Comparison of ENCODE assay signal across 8 mouse cellular contexts in the genomic region with DNA sequence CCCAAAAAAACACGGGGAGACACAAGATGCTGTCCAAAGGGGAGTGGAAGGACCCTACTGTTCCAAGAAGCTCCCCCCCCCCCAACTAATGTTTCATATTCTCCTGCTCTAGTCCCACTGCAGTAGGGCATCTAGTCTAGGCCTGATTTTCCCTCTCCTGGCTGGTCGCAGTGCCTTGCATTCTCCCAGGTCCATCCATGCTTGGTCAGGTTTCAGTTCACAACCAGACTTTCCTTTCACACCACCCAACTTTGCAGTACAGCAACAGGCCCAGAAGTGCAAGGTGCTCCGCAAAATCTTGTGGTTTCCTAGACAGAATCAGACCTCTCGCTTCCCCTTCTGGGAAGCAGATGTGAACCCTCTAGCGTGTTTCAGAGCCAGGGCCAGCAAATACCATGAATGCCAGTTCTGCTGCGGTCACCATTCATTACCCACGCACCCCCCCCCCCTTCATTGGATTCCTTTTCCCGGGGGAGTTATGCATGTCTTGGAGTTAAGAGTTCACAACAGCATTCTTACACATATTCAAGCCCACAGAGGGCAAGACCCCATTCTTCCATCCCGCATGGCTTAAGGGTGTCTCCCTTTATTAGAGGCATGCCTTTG. TPM values are rescaled to one million over a fixed set of nuclear protein-coding genes. Genes with fewer than 3 reads are reported as not detected.
DNase-seq lines count a peak whose midpoint lies in the region; ATAC-seq and TF ChIP-seq lines count a peak whose summit lies in the region.

No protein-coding gene starts in this region.

- no peaks in the 10 kb centered on the region for H3K9me3 ChIP-seq in hindbrain, postnatal 0 days (ENCODE audit: low read length)
- no peaks in the 10 kb centered on the region for H3K9me3 ChIP-seq in midbrain, embryonic 14.5 days (ENCODE audit: control insufficient read depth, low read length)

- H3K27me3 ChIP-seq in hindbrain, postnatal 0 days (ENCODE audit: insufficient read depth, low read length): no peaks in the 10 kb centered on the region
- H3K27me3 ChIP-seq in midbrain, embryonic 14.5 days (ENCODE audit: control insufficient read depth, insufficient read depth, low read length): no peaks in the 10 kb centered on the region

- 37% methylated on average over 9 of the region's 9 CpGs for WGBS in hindbrain, postnatal 0 days
- 52% methylated on average over 9 of the region's 9 CpGs for WGBS in midbrain, embryonic 14.5 days

- ATAC-seq in hindbrain, postnatal 0 days: no peak
- ATAC-seq in midbrain, embryonic 14.5 days (ENCODE audit: low FRiP score, low TSS enrichment): no peak

- 0 out of 2 replicates have a peak, but pooled peaks cover 5% of the 10 kb centered on the region for H3K4me1 ChIP-seq in hindbrain, postnatal 0 days (ENCODE audit: insufficient read depth, low read length)
- no peaks in the 10 kb centered on the region for H3K4me1 ChIP-seq in midbrain, embryonic 14.5 days (ENCODE audit: control insufficient read depth, insufficient read depth, low read length)

- H3K4me3 ChIP-seq in hindbrain, postnatal 0 days (ENCODE audit: low read length): peak overlapping the region; percentile 44
- H3K4me3 ChIP-seq in midbrain, embryonic 14.5 days (replicated peaks; ENCODE audit: low read depth, low read length): peak overlapping the region; percentile 46

- H3K9ac ChIP-seq in hindbrain, postnatal 0 days (replicated peaks; ENCODE audit: low read length): no peak overlapping the region
- no peak overlapping the region; the same call in 1 of the 2 replicates for H3K9ac ChIP-seq in midbrain, embryonic 14.5 days (replicated peaks; ENCODE audit: low read length)

- H3K27ac ChIP-seq in hindbrain, postnatal 0 days: peak overlapping the region; percentile 94; the same call in 1 of the 2 replicates
- H3K27ac ChIP-seq in midbrain, embryonic 14.5 days (replicated peaks; ENCODE audit: low read depth, low read length): 0 out of 2 replicates have a peak overlapping the region, but pooled peaks have one; percentile 93

- intact Hi-C loops in heart, postnatal 25 days (cut with DNase I): loop anchor here (2.0 to 5.0 kb wide), 2 partner anchors 16 to 60 kb away; partner anchors contain the start of genes Blvrb and Sptbn4

- peak; percentile 92 for DNase-seq in heart, adult 11 months
- no peak for DNase-seq in heart, postnatal 25 days (ENCODE audit: low spot score)
- peak; percentile 25 for DNase-seq in embryo, embryonic 10 days (ENCODE audit: low spot score)
- no peak for DNase-seq in hindbrain, postnatal 0 days (ENCODE audit: low spot score)
- peak; percentile 18 for DNase-seq in midbrain, embryonic 14.5 days
- DNase-seq in ovary, postnatal 10 days (ENCODE audit: low spot score): no peak
- DNase-seq in gastrocnemius, postnatal 10 days: no peak
- no peak for DNase-seq in spleen, postnatal 4 days (ENCODE audit: low spot score in 2 of 2)

- peak overlapping the region; percentile 53 for H3K4me2 ChIP-seq in hindbrain, postnatal 0 days (ENCODE audit: low read depth, low read length)
- H3K4me2 ChIP-seq in midbrain, embryonic 14.5 days (ENCODE audit: low read length): peak overlapping the region; percentile 65

- TF ChIP-seq CTCF in hindbrain, postnatal 0 days (IDR thresholded peaks at IDR 0.05; ENCODE audit: low read depth): no peak

- H3K36me3 ChIP-seq in hindbrain, postnatal 0 days (ENCODE audit: insufficient read depth, low read length): no peaks in the 10 kb centered on the region
- no peaks in the 10 kb centered on the region for H3K36me3 ChIP-seq in midbrain, embryonic 14.5 days (ENCODE audit: control insufficient read depth, insufficient read depth, low read length)

RNA-seq across cellular contexts. Expression of gene Prx, which starts 7.7 kb away (rescaled TPM):
- total RNA-seq in heart, postnatal 25 days (2021): 1 to 10 TPM; 1.2 to 1.6 TPM
- total RNA-seq in hindbrain, postnatal 0 days (2014; rRNA removed): 1.8 and 2.1 TPM in 2 replicates
- polyA plus RNA-seq in hindbrain, postnatal 0 days (2015; fragmentation: Nextera tagmentation; extraction: Ambion mirVana): 2.1 and 2.5 TPM in 2 replicates
- 0.77 and 0.97 TPM in 2 replicates for polyA plus RNA-seq in midbrain, embryonic 14.5 days (2014; fragmentation: Nextera tagmentation; extraction: Ambion mirVana)
- total RNA-seq in gastrocnemius, postnatal 10 days (2021): 10 to 100 TPM; 34.6 to 48.7 TPM

RNA-seq across cellular contexts. Expression of gene Hipk4, which starts 16.2 kb away (rescaled TPM):
- under 1 TPM; 0.13 to 0.17 TPM for total RNA-seq in heart, postnatal 25 days (2021)
- 0.73 and 1.8 TPM in 2 replicates for total RNA-seq in hindbrain, postnatal 0 days (2014; rRNA removed)
- polyA plus RNA-seq in hindbrain, postnatal 0 days (2015; fragmentation: Nextera tagmentation; extraction: Ambion mirVana): 1.6 and 1.9 TPM in 2 replicates
- 0.43 and 0.78 TPM in 2 replicates for polyA plus RNA-seq in midbrain, embryonic 14.5 days (2014; fragmentation: Nextera tagmentation; extraction: Ambion mirVana)
- under 1 TPM; 0.42 to 0.84 TPM for total RNA-seq in gastrocnemius, postnatal 10 days (2021)

RNA-seq across cellular contexts. Expression of gene Sertad1, which starts 20.2 kb away (rescaled TPM):
- total RNA-seq in heart, postnatal 25 days (2021): 10 to 100 TPM in 1 of 2 experiments, 1 to 10 TPM in 1; 7.9 to 13.0 TPM
- 7.2 and 9.4 TPM in 2 replicates for total RNA-seq in hindbrain, postnatal 0 days (2014; rRNA removed)
- polyA plus RNA-seq in hindbrain, postnatal 0 days (2015; fragmentation: Nextera tagmentation; extraction: Ambion mirVana): 7.7 and 8.8 TPM in 2 replicates
- 6.0 and 7.5 TPM in 2 replicates for polyA plus RNA-seq in midbrain, embryonic 14.5 days (2014; fragmentation: Nextera tagmentation; extraction: Ambion mirVana)
- 10 to 100 TPM; 10.6 to 14.4 TPM for total RNA-seq in gastrocnemius, postnatal 10 days (2021)

RNA-seq across cellular contexts. Expression of gene Sertad3, which starts 33.3 kb away (rescaled TPM):
- total RNA-seq in heart, postnatal 25 days (2021): 1 to 10 TPM; 6.4 to 8.0 TPM
- 5.0 and 6.3 TPM in 2 replicates for total RNA-seq in hindbrain, postnatal 0 days (2014; rRNA removed)
- 7.9 and 8.4 TPM in 2 replicates for polyA plus RNA-seq in hindbrain, postnatal 0 days (2015; fragmentation: Nextera tagmentation; extraction: Ambion mirVana)
- polyA plus RNA-seq in midbrain, embryonic 14.5 days (2014; fragmentation: Nextera tagmentation; extraction: Ambion mirVana): 6.6 and 9.8 TPM in 2 replicates
- 10 to 100 TPM in 1 of 2 experiments, 1 to 10 TPM in 1; 9.0 to 13.0 TPM for total RNA-seq in gastrocnemius, postnatal 10 days (2021)

RNA-seq across cellular contexts. Expression of gene Pld3, which starts 46.1 kb away (rescaled TPM):
- total RNA-seq in heart, postnatal 25 days (2021): 10 to 100 TPM; 23.3 to 27.1 TPM
- 307 and 308 TPM in 2 replicates for total RNA-seq in hindbrain, postnatal 0 days (2014; rRNA removed)
- polyA plus RNA-seq in hindbrain, postnatal 0 days (2015; fragmentation: Nextera tagmentation; extraction: Ambion mirVana): 268 and 287 TPM in 2 replicates
- 114 and 134 TPM in 2 replicates for polyA plus RNA-seq in midbrain, embryonic 14.5 days (2014; fragmentation: Nextera tagmentation; extraction: Ambion mirVana)
- total RNA-seq in gastrocnemius, postnatal 10 days (2021): 10 to 100 TPM; 27.2 to 37.9 TPM

Comparison
In these comparisons a context has a peak if more than half of its experiments do, and no peak if none do; other contexts are left out.
1. DNase-seq: peak in heart, adult 11 months (single experiment), embryo, embryonic 10 days (single experiment) and midbrain, embryonic 14.5 days (single experiment); none in heart, postnatal 25 days (single experiment), hindbrain, postnatal 0 days (single experiment), ovary, postnatal 10 days (single experiment), gastrocnemius, postnatal 10 days (single experiment) and spleen, postnatal 4 days (0 of 2).
2. RNA of gene Prx, which starts 7.7 kb away (total RNA-seq): 34.6 to 48.7 TPM in gastrocnemius, postnatal 10 days; 1.8 to 2.1 TPM in hindbrain, postnatal 0 days and 1.2 to 1.6 TPM in heart, postnatal 25 days; every median in the first group is over 10 times any median in the second.